ENCODE assay signal across 19 mouse cellular contexts in the genomic region with DNA sequence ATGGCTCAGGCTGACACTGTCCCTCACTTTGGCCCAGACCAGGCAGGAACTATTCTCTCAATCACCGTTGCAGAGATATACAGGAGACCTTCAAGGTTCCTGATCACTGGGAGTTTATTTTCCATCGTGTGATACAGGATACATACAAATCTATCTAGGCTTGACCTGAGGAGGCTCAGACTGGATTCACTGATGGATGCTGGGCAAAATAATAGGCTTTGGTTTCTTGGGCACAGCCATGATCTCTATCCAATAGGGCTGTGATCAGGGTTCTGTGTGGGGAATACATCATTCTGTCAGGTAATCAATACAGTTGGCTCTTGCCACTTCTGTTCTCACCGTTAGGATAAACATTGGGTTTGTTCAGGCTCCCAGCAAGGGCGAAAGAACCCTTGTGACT.
DNase-seq lines count a peak whose midpoint lies in the region; ATAC-seq lines count a peak whose summit lies in the region.
"Had no signal": no experiment of that assay in that cellular context is flagged by ENCODE, and none has a peak within 500 bp of the region (broad histone marks: within the 10 kb centered on the region; RNA-seq: fewer than 3 reads in every experiment).

No protein-coding gene starts in this region.

- 73% methylated on average over 4 of the region's 4 CpGs for WGBS in hindbrain, embryonic 15.5 days
- 72% methylated on average over 4 of the region's 4 CpGs for WGBS in hindbrain, embryonic 12.5 days

- no peaks in the 10 kb centered on the region for H3K27me3 ChIP-seq in hindbrain, embryonic 15.5 days
- H3K27me3 ChIP-seq in hindbrain, embryonic 12.5 days = no peaks in the 10 kb centered on the region
- H3K27me3 ChIP-seq: CH12.LX, Patski had no signal

- peaks cover 18% of the 10 kb centered on the region for H3K4me1 ChIP-seq in hindbrain, embryonic 15.5 days (replicated peaks)
- peaks cover 9% of the 10 kb centered on the region for H3K4me1 ChIP-seq in hindbrain, embryonic 12.5 days

- H3K36me3 ChIP-seq in hindbrain, embryonic 15.5 days = no peaks in the 10 kb centered on the region
- 0 out of 2 replicates have a peak, but pooled peaks cover 4% of the 10 kb centered on the region for H3K36me3 ChIP-seq in hindbrain, embryonic 12.5 days
- H3K36me3 ChIP-seq: G1E had no signal

- no peak overlapping the region for H3K27ac ChIP-seq in hindbrain, embryonic 15.5 days (replicated peaks)
- no peak overlapping the region for H3K27ac ChIP-seq in hindbrain, embryonic 12.5 days

- peak; percentile 53 for DNase-seq in heart, adult 11 months
- no peak for DNase-seq in heart, adult 9 months (ENCODE audit: low spot score in 2 of 2)
- DNase-seq: adrenal gland, adult 2 months; adrenal gland, adult 8-10 months; adrenal gland, postnatal 10 days; adrenal gland, postnatal 14 days; adrenal gland, postnatal 25 days; adrenal gland, postnatal 36 days; B cell, adult 2 months; cerebellum, adult 11 months; cerebellum, adult 11-12 months; cerebellum, adult 18-20 months had no signal

- ATAC-seq in hindbrain, embryonic 15.5 days (ENCODE audit: low FRiP score, low read depth) = 0 out of 2 replicates have a peak, but pooled peaks have one; percentile 51
- ATAC-seq in hindbrain, embryonic 12.5 days (ENCODE audit: low FRiP score) = no peak
- ATAC-seq: activated CD4-positive, CD25-positive, alpha-beta regulatory T cell, adult 4 months; CD4-positive, CD25-positive, alpha-beta regulatory T cell, adult 4 months; Patski had no signal

- no peaks in the 10 kb centered on the region for H3K9me3 ChIP-seq in hindbrain, embryonic 15.5 days
- H3K9me3 ChIP-seq in hindbrain, embryonic 12.5 days (replicated peaks) = no peaks in the 10 kb centered on the region

- no peak overlapping the region for H3K4me2 ChIP-seq in hindbrain, embryonic 15.5 days
- no peak overlapping the region for H3K4me2 ChIP-seq in hindbrain, embryonic 12.5 days (replicated peaks)

- no peak overlapping the region for H3K4me3 ChIP-seq in hindbrain, embryonic 15.5 days
- H3K4me3 ChIP-seq in hindbrain, embryonic 12.5 days = no peak overlapping the region

- H3K9ac ChIP-seq in hindbrain, embryonic 15.5 days = no peak overlapping the region
- H3K9ac ChIP-seq in hindbrain, embryonic 12.5 days = no peak overlapping the region
